Mouse (Mus musculus): ENCODE data around the gene Wls. TPM values are rescaled to one million over a fixed set of nuclear protein-coding genes. Genes with fewer than 3 reads are reported as not detected.
A peak's percentile ranks its signal among the peaks of the same experiment; 100 is the strongest.

Gene Wls
- 65.9 and 87.8 TPM in 2 replicates for polyA plus RNA-seq (2016; fragmentation: Nextera tagmentation; extraction: Ambion mirVana)

- Histone ChIP-seq H3K4me3 (replicated peaks) (peak within 1 kb of the TSS; percentile 52), H3K36me3 (replicated peaks) (no peaks in the 10 kb centered on the region), H3K27ac (peak within 1 kb of the TSS; percentile 65), H3K27me3 (peaks cover 47% of the 10 kb centered on the region), H3K9ac (peak within 1 kb of the TSS; percentile 62), H3K4me2 (peak within 1 kb of the TSS; percentile 79), H3K9me3 (no peaks in the 10 kb centered on the region), H3K4me1 (peaks cover 18% of the 10 kb centered on the region)
- WGBS, result 0% methylated on average over 21 of the region's 21 CpGs
- peak; percentile 93 for ATAC-seq (ENCODE audit: low FRiP score)
These were observed at the start of gene Wls for GRCm38 (mm10) chr3:159839481-159839880. Wls (plus strand) TSS chr3:159839672.

- H3K9ac ChIP-seq, result no peak overlapping the region
- peaks cover 4% of the 10 kb centered on the region; the same call in 1 of the 2 replicates for H3K4me1 ChIP-seq
- no peak overlapping the region for H3K27ac ChIP-seq
- 10% methylated on average over 2 of the region's 2 CpGs for WGBS
- no peaks in the 10 kb centered on the region for H3K36me3 ChIP-seq (replicated peaks)
- H3K4me3 ChIP-seq (replicated peaks), result no peak overlapping the region
- H3K4me2 ChIP-seq, result no peak overlapping the region
- no peaks in the 10 kb centered on the region for H3K9me3 ChIP-seq
- 0 out of 2 replicates have a peak, but pooled peaks cover 4% of the 10 kb centered on the region for H3K27me3 ChIP-seq
- ATAC-seq (ENCODE audit: low FRiP score), result no peak
These were observed 49.7 kb upstream of the Wls start for GRCm38 (mm10) chr3:159789781-159790180.

DNA sequence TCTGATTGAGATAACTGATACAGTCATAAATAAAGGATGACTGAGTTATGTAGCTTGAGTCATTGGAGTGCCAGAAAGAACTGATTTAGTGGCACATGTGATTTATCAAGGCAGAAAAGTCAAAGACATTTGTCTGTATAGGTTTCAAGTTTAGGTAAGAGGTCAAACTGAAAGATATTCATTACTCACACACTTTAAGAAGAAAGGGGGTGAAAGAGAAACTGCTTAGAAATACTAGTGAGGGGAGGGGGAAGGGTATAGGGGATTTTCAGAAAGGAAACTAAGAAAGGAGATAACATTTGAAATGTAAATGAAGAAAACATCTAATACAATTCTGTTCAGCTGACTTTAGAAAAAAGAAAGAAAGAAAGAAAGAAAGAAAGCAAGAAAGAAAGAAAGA is 7.9 kb upstream of the Wls start:
- Histone ChIP-seq H3K27ac (no peak overlapping the region), H3K36me3 (replicated peaks) (no peaks in the 10 kb centered on the region), H3K4me3 (replicated peaks) (no peak overlapping the region), H3K4me2 (no peak overlapping the region), H3K9ac (no peak overlapping the region), H3K27me3 (peaks cover 10% of the 10 kb centered on the region), H3K9me3 (no peaks in the 10 kb centered on the region), H3K4me1 (no peaks in the 10 kb centered on the region)
- no peak for ATAC-seq (ENCODE audit: low FRiP score)

GRCm38 (mm10) chr3:159840002-159840816 is 737 bp downstream of the Wls start:
- Histone ChIP-seq H3K4me1 (peaks cover 18% of the 10 kb centered on the region), H3K4me3 (replicated peaks) (peak overlapping the region; percentile 52), H3K27me3 (peaks cover 51% of the 10 kb centered on the region), H3K9ac (peak overlapping the region; percentile 62), H3K4me2 (peak overlapping the region; percentile 79), H3K27ac (peak overlapping the region; percentile 65), H3K36me3 (replicated peaks) (no peaks in the 10 kb centered on the region), H3K9me3 (no peaks in the 10 kb centered on the region)
- peak; percentile 75 for ATAC-seq (ENCODE audit: low FRiP score)
- WGBS, result under 1% methylated on average over 27 of the region's 27 CpGs

- Histone ChIP-seq H3K9me3 (no peaks in the 10 kb centered on the region), H3K4me3 (replicated peaks) (peak overlapping the region; percentile 52), H3K9ac (peak overlapping the region; percentile 62), H3K4me2 (peak overlapping the region; percentile 79), H3K27ac (peak overlapping the region; percentile 65; the same call in 1 of the 2 replicates), H3K4me1 (peaks cover 18% of the 10 kb centered on the region), H3K36me3 (replicated peaks) (no peaks in the 10 kb centered on the region), H3K27me3 (peaks cover 52% of the 10 kb centered on the region)
- under 1% methylated on average over 11 of the region's 12 CpGs for WGBS
- no peak for ATAC-seq (ENCODE audit: low FRiP score)
These were observed 1.4 kb downstream of the Wls start for GRCm38 (mm10) chr3:159840817-159841390.

DNA sequence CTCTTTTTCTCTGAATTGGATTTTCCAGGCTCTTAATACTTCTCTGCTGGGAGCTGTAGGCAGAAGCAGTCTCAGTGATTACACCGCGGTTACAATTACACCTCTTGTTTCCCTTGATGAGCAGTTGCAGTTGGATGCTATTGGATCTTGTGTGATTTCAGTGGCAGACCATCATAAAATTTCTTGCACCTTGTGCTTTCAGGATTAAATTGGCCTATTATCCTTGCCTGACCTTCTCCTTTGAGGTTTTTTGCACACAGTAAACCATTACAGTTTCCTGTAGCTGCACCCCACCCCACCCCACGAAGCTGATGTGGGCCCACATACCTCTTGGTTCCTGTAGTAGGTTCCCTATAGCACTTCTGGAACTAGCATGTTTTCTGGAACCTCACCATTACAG is 2.0 kb downstream of the Wls start:
- Histone ChIP-seq H3K27ac (no peak overlapping the region), H3K4me1 (peaks cover 18% of the 10 kb centered on the region), H3K9ac (peak overlapping the region; percentile 62), H3K4me2 (peak overlapping the region; percentile 79), H3K36me3 (replicated peaks) (no peaks in the 10 kb centered on the region), H3K27me3 (peaks cover 49% of the 10 kb centered on the region), H3K9me3 (no peaks in the 10 kb centered on the region), H3K4me3 (replicated peaks) (peak overlapping the region; percentile 52)
- WGBS, result 19% methylated on average over 3 of the region's 3 CpGs
- no peak for ATAC-seq (ENCODE audit: low FRiP score)

GRCm38 (mm10) chr3:159843135-159843534 is 3.7 kb downstream of the Wls start:
- no peak overlapping the region for H3K4me3 ChIP-seq (replicated peaks)
- peaks cover 21% of the 10 kb centered on the region for H3K4me1 ChIP-seq
- H3K27me3 ChIP-seq, result peaks cover 49% of the 10 kb centered on the region
- H3K4me2 ChIP-seq, result no peak overlapping the region
- no peaks in the 10 kb centered on the region for H3K36me3 ChIP-seq (replicated peaks)
- WGBS, result 82% methylated on average over 4 of the region's 4 CpGs
- H3K27ac ChIP-seq, result no peak overlapping the region
- H3K9me3 ChIP-seq, result no peaks in the 10 kb centered on the region
- no peak overlapping the region for H3K9ac ChIP-seq
- ATAC-seq (ENCODE audit: low FRiP score), result no peak

DNA sequence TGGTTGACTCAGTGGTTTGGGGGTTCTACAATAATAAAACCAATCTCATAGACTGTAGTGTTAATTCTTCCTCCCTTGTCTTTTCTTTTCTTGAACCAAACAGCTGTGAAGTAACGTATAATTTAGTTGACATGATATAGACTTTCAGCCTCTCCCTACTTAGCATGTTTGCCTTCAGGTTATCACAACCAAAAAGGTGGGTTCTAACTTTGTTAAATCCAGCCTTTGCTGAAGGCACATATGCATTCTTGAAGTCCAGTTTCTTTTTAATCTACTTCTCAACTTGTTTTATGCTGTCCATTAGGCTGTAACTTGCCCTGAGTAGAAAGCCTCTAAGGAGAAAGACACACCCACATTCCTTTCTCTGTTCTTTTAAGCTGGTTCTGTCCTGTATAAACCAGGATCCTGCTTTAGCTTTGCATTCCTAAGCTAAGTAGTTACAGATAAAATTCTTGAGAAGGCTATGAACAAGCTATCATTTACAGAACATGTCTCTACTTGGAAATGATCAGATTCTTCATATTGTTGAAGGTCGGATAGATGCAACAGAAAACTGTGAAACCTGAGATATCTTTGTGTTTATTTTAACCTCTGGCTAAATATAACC is 8.0 kb downstream of the Wls start:
- Histone ChIP-seq H3K27ac (no peak overlapping the region), H3K27me3 (peaks cover 15% of the 10 kb centered on the region), H3K4me1 (peaks cover 5% of the 10 kb centered on the region; the same call in 1 of the 2 replicates), H3K9me3 (no peaks in the 10 kb centered on the region), H3K36me3 (replicated peaks) (no peaks in the 10 kb centered on the region), H3K4me3 (replicated peaks) (no peak overlapping the region), H3K9ac (no peak overlapping the region), H3K4me2 (no peak overlapping the region)
- 50% methylated on average over 2 of the region's 2 CpGs for WGBS
- ATAC-seq (ENCODE audit: low FRiP score), result no peak

DNA sequence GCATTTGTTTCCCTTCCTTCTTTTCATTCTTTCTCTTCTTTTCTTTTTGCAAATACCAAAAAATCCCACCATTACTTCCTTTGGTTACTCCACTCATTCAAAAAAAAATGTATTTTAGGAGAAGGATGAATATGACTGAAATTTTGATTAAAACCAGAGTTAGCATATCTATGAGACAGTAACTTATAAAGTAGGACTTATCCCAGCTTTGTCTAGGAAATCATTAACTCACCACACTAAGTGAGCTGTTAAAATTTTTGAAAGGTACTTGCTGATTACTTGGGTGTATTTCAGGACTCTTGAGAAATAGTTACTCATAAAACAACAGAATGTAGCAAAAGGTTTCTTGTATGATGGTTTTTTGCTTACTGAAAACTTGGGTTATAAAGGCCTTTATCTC is 8.7 kb downstream of the Wls start:
- peaks cover 15% of the 10 kb centered on the region for H3K27me3 ChIP-seq
- H3K36me3 ChIP-seq (replicated peaks), result no peaks in the 10 kb centered on the region
- H3K9me3 ChIP-seq, result no peaks in the 10 kb centered on the region
- no peak overlapping the region for H3K4me2 ChIP-seq
- H3K27ac ChIP-seq, result no peak overlapping the region
- ATAC-seq (ENCODE audit: low FRiP score), result no peak
- H3K9ac ChIP-seq, result no peak overlapping the region
- H3K4me3 ChIP-seq (replicated peaks), result no peak overlapping the region
- H3K4me1 ChIP-seq, result peaks cover 5% of the 10 kb centered on the region; the same call in 1 of the 2 replicates

GRCm38 (mm10) chr3:159851476-159851875 is 12.0 kb downstream of the Wls start:
- 1% methylated on average over 2 of the region's 2 CpGs for WGBS
- peak; percentile 86 for ATAC-seq (ENCODE audit: low FRiP score)
- Histone ChIP-seq H3K9me3 (no peaks in the 10 kb centered on the region), H3K4me2 (no peak overlapping the region), H3K36me3 (replicated peaks) (no peaks in the 10 kb centered on the region), H3K9ac (no peak overlapping the region), H3K27me3 (peaks cover 18% of the 10 kb centered on the region), H3K4me1 (peaks cover 5% of the 10 kb centered on the region; the same call in 1 of the 2 replicates), H3K4me3 (replicated peaks) (no peak overlapping the region), H3K27ac (0 out of 2 replicates have a peak overlapping the region, but pooled peaks have one; percentile 8)

- Histone ChIP-seq H3K4me2 (no peak overlapping the region), H3K27me3 (peaks cover 17% of the 10 kb centered on the region), H3K27ac (0 out of 2 replicates have a peak overlapping the region, but pooled peaks have one; percentile 8), H3K9me3 (no peaks in the 10 kb centered on the region), H3K36me3 (replicated peaks) (no peaks in the 10 kb centered on the region), H3K4me1 (0 out of 2 replicates have a peak, but pooled peaks cover 2% of the 10 kb centered on the region), H3K9ac (no peak overlapping the region), H3K4me3 (replicated peaks) (no peak overlapping the region)
- 5% methylated on average over 2 of the region's 2 CpGs for WGBS
- peak; percentile 95 for ATAC-seq (ENCODE audit: low FRiP score)
These were observed 12.5 kb downstream of the Wls start for GRCm38 (mm10) chr3:159851980-159852379.

GRCm38 (mm10) chr3:159857112-159857511 is 17.6 kb downstream of the Wls start:
- no peak for ATAC-seq (ENCODE audit: low FRiP score)
- 13% methylated on average over 1 of the region's 1 CpGs for WGBS

More at GRCm38 (mm10) chr3:159857112-159857511, 17.6 kb downstream of the Wls start:
- H3K4me1 ChIP-seq, result 0 out of 2 replicates have a peak, but pooled peaks cover 2% of the 10 kb centered on the region
- no peaks in the 10 kb centered on the region for H3K36me3 ChIP-seq (replicated peaks)
- H3K27ac ChIP-seq, result no peak overlapping the region
- H3K27me3 ChIP-seq, result peaks cover 16% of the 10 kb centered on the region
- H3K9ac ChIP-seq, result no peak overlapping the region
- H3K4me3 ChIP-seq (replicated peaks), result no peak overlapping the region
- H3K9me3 ChIP-seq, result no peaks in the 10 kb centered on the region
- H3K4me2 ChIP-seq, result no peak overlapping the region

Data from forebrain, embryonic 12.5 days (tissue).